ENCODE assay signal across 8 mouse cellular contexts in the genomic region with DNA sequence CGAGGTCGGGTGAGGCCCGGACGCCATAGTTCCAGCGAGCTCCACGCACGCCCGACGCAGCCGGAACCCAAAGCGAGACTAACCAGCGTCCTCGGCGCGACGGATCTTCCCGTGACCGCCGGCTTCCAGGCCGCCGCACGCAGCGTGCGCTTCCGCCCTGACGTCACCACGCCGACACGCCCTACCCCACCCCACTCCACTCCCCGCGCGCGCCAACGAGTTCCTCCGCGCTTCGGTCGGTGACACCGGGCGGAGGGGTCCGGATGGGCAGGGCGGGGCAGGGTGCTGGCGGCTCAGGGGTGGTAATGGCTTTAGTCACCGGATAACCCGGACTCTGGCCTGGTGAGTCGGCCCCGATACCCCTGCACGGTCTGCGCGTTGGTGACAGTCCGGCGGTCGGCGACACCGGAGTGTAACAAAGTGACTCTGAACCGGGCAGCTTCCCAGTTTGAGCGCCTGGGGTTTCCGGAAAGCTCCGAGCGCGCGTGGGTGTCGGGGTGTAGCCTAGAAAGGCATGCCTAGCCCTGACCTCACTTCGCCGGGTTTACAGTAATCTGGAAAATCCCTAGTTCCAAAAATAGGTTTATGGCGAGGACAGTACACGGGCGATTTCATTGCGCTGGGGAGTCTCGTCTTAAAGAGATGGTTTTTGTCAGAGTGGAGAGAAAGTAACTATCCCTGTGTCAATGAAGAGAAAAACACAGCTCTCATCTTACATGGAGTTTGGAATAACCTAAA. TPM values are rescaled to one million over a fixed set of nuclear protein-coding genes. Genes with fewer than 3 reads are reported as not detected.
DNase-seq lines count a peak whose midpoint lies in the region; ATAC-seq lines count a peak whose summit lies in the region.

Gene Ccnl1, minus strand, starts transcription at position 148 of the 738 bp plus-strand sequence.

- peak within 1 kb of the TSS; percentile 100 for H3K9ac ChIP-seq in hindbrain, embryonic 14.5 days

- H3K4me1 ChIP-seq in hindbrain, embryonic 14.5 days (replicated peaks; ENCODE audit: control insufficient read depth, insufficient read depth, low read length): peaks cover 31% of the 10 kb centered on the region

- H3K4me2 ChIP-seq in hindbrain, embryonic 14.5 days (replicated peaks): peak within 1 kb of the TSS; percentile 75

- peak; percentile 61 for DNase-seq in WW6 (ENCODE audit: low read depth, low spot score)
- DNase-seq in cerebellum, postnatal 36 days: peak; percentile 95 to 96
- DNase-seq in frontal cortex, postnatal 36 days (ENCODE audit: low spot score in 2 of 2): peak; percentile 96 to 97
- DNase-seq in hindbrain, embryonic 14.5 days (ENCODE audit: low spot score): peak; percentile 96
- DNase-seq in layer of hippocampus, postnatal 36 days: peak; percentile 95 to 98
- DNase-seq in lung, postnatal 25 days (ENCODE audit: low spot score): peak; percentile 97
- peak; percentile 88 for DNase-seq in retina, adult 2 months (ENCODE audit: low read depth, low spot score)
- DNase-seq in thymus, postnatal 25 days: peak; percentile 98

- H3K4me3 ChIP-seq in hindbrain, embryonic 14.5 days (replicated peaks; ENCODE audit: low read length): peak within 1 kb of the TSS; percentile 99

- H3K9me3 ChIP-seq in hindbrain, embryonic 14.5 days (ENCODE audit: control insufficient read depth, low read length): no peaks in the 10 kb centered on the region

- under 1% methylated on average over 65 of the region's 70 CpGs for WGBS in hindbrain, embryonic 14.5 days

- H3K27me3 ChIP-seq in hindbrain, embryonic 14.5 days (ENCODE audit: control insufficient read depth, insufficient read depth, low read length): no peaks in the 10 kb centered on the region

- H3K36me3 ChIP-seq in hindbrain, embryonic 14.5 days (replicated peaks; ENCODE audit: control insufficient read depth, insufficient read depth): peaks cover 29% of the 10 kb centered on the region

- peak within 1 kb of the TSS; percentile 100 for H3K27ac ChIP-seq in hindbrain, embryonic 14.5 days

- ATAC-seq in hindbrain, embryonic 14.5 days (ENCODE audit: low FRiP score): peak; percentile 96

RNA-seq across cellular contexts. Expression of gene Ccnl1, which starts in this region (rescaled TPM):
- 73.5 and 77.1 TPM in 2 replicates for polyA plus RNA-seq in hindbrain, embryonic 14.5 days (2014; fragmentation: Nextera tagmentation; extraction: Ambion mirVana)
- total RNA-seq in layer of hippocampus, postnatal 36 days (2021): 10 to 100 TPM; 60.4 to 67.2 TPM

Comparison
In these comparisons a context has a peak if more than half of its experiments do, and no peak if none do; other contexts are left out.
1. Peak in every context shown above with its lines: DNase-seq, ATAC-seq, H3K4me3 ChIP-seq and H3K27ac ChIP-seq.